Mouse (Mus musculus) brain, embryonic 14.5 days (tissue): ENCODE data around the gene Wnt3.

ENCODE experiments used
- CTCF ChIP-seq: fragments of 200-500 bp; IDR thresholded peaks from 2 replicates; pipeline ENCODE4 v1.5.1; 2012; ENCODE audit warnings: inconsistent platforms, mild to moderate bottlenecking, moderate library complexity, borderline replicate concordance; ENCODE audit not compliant: insufficient read depth, insufficient read length; ENCODE audit errors: extremely low read depth
- POLR2A ChIP-seq: fragments of 200-500 bp; IDR thresholded peaks from 2 replicates; pipeline ENCODE4 v1.6.1; 2012; ENCODE audit warnings: mild to moderate bottlenecking, inconsistent platforms, borderline replicate concordance; ENCODE audit not compliant: poor library complexity, insufficient read depth, insufficient read length, severe bottlenecking; ENCODE audit errors: extremely low read depth

- no peak for TF ChIP-seq CTCF
- no peak for TF ChIP-seq POLR2A
These were observed 78.8 kb downstream of the Wnt3 start for GRCm38 (mm10) chr11:103852590-103853283.
